Mouse (Mus musculus): Measurements from ENCODE around the gene Slc24a4. TPM values are rescaled to one million over a fixed set of nuclear protein-coding genes. Genes with fewer than 3 reads are reported as not detected.

The Slc24a4 gene
- total and polyA plus RNA-seq, 3 experiments = 0.23 to 0.69 (median 0.34) TPM

DNA sequence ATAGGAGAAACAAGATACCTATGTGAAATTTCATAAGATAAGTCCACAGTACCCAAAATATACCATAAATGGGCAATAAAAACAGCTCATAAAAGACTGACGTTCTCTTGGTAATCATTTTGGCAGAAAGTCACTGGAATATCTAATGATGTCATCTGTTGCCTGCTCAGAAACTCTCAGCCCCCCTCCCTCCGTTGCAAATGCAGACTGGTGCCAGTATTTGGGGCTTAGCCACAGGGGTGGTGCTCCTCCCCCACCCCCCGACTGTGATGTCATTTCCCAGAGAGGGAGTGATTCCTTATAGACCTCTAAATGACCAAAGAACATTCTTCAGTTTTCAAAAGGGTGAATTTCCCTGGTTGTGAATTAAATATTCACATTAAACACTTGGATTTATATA lies 96.6 kb downstream of the Slc24a4 start:
- Histone ChIP-seq H3K9ac (ENCODE audit: insufficient read depth, low read depth) (no peak overlapping the region), H3K79me2 (replicated peaks; ENCODE audit: control insufficient read depth, extremely low read depth, insufficient read depth, poor library complexity, severe bottlenecking) (no peaks in the 10 kb centered on the region), H3K4me1 (ENCODE audit: control insufficient read depth in 1 of 2, insufficient read depth in 2 of 2) (no peaks in the 10 kb centered on the region), H3K36me3 (replicated peaks in 1 of 2; ENCODE audit: control insufficient read depth in 1 of 2, insufficient read depth in 1 of 2, low read length in 1 of 2) (no peaks in the 10 kb centered on the region), H3K4me3 (replicated peaks in 1 of 3; ENCODE audit: low read depth in 2 of 3, low read length in 2 of 3, poor library complexity in 1 of 3) (no peak overlapping the region), H3K4me2 (ENCODE audit: insufficient read depth, low read depth, poor library complexity, severe bottlenecking) (no peak overlapping the region), H3K27me3 (replicated peaks) (peaks cover 2% of the 10 kb centered on the region), H3K27ac (ENCODE audit: insufficient read depth, low read depth) (no peak overlapping the region), H3K9me3 (replicated peaks; ENCODE audit: low read length) (no peaks in the 10 kb centered on the region)
- dilution Hi-C loops (cut with MboI; ENCODE audit: extremely low pct_ligation_motif_present, extremely low pct_unique_long_range_greater_than_20kb, low sequenced_read_pairs) (no loop called here), in situ Hi-C loops (cut with MboI; ENCODE audit: low pct_ligation_motif_present, low pct_unique_long_range_greater_than_20kb, low sequenced_read_pairs) (no loop called here)
- no peak for TF ChIP-seq SIN3A (IDR thresholded peaks at IDR 0.05; ENCODE audit: low read length)
- no peak for TF ChIP-seq TBP (conservative IDR thresholded peaks at IDR 0.05; ENCODE audit: low read depth, low read length)
- TF ChIP-seq RCOR1 (conservative IDR thresholded peaks at IDR 0.05; ENCODE audit: low read depth, low read length) = no peak
- TF ChIP-seq ZMIZ1 (IDR thresholded peaks at IDR 0.05; ENCODE audit: low read depth, low read length) = no peak
- no peak for TF ChIP-seq TCF12 (IDR thresholded peaks at IDR 0.05; ENCODE audit: low read depth, low read length)
- TF ChIP-seq ZNF384 (IDR thresholded peaks at IDR 0.05; ENCODE audit: low read depth, low read length) = no peak
- no peak for TF ChIP-seq ZC3H11A (IDR thresholded peaks at IDR 0.05; ENCODE audit: low read depth, low read length)
- TF ChIP-seq SMC3 (IDR thresholded peaks at IDR 0.05; ENCODE audit: low read depth, low read length) = no peak
- TF ChIP-seq UBTF (IDR thresholded peaks at IDR 0.05; ENCODE audit: low read depth, low read length) = no peak
- DNase-seq (ENCODE audit: extremely low read depth) = no peak

DNA sequence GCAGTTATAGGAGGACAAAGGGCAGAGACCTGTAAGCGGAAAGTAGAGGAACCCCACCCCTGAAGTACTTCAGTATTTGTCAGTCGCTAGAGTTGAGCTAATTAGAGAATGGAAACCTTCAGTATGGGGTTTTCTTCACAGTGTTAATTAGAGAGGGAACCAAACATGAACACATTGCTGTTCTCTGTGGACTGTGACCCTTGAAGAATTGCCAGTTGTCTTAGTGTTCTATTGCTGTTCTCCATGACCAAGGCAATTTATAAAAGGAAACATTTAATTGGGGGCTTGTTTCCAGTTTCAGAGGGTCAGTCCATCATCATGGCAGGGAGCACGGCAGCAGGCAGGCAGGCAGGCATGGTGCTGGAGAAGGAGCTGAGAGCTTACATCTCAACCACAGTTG lies 107.0 kb downstream of the Slc24a4 start:
- in situ Hi-C loops (cut with MboI; ENCODE audit: low pct_ligation_motif_present, low pct_unique_long_range_greater_than_20kb, low sequenced_read_pairs) = no loop called here
- no peak overlapping the region for H3K4me2 ChIP-seq (ENCODE audit: insufficient read depth, low read depth, poor library complexity, severe bottlenecking)
- DNase-seq (ENCODE audit: extremely low read depth) = no peak
- H3K36me3 ChIP-seq (replicated peaks in 1 of 2; ENCODE audit: control insufficient read depth in 1 of 2, insufficient read depth in 1 of 2, low read length in 1 of 2) = no peaks in the 10 kb centered on the region
- no peaks in the 10 kb centered on the region for H3K79me2 ChIP-seq (replicated peaks; ENCODE audit: control insufficient read depth, extremely low read depth, insufficient read depth, poor library complexity, severe bottlenecking)
- dilution Hi-C loops (cut with MboI; ENCODE audit: extremely low pct_ligation_motif_present, extremely low pct_unique_long_range_greater_than_20kb, low sequenced_read_pairs) = no loop called here
- H3K4me3 ChIP-seq (replicated peaks in 1 of 3; ENCODE audit: low read depth in 2 of 3, low read length in 2 of 3, poor library complexity in 1 of 3) = no peak overlapping the region
- H3K27ac ChIP-seq (ENCODE audit: insufficient read depth, low read depth) = no peak overlapping the region
- TF ChIP-seq ELF1 (IDR thresholded peaks at IDR 0.05; ENCODE audit: low read depth, low read length) (no peak), TCF12 (IDR thresholded peaks at IDR 0.05; ENCODE audit: low read depth, low read length) (no peak), CHD2 (IDR thresholded peaks at IDR 0.05; ENCODE audit: low read length) (no peak), USF1 (IDR thresholded peaks at IDR 0.05; ENCODE audit: low read depth, low read length) (no peak), RAD21 (IDR thresholded peaks at IDR 0.05; ENCODE audit: low read depth, low read length) (no peak), HCFC1 (IDR thresholded peaks at IDR 0.05; ENCODE audit: low read depth, low read length) (no peak), USF2 (conservative IDR thresholded peaks at IDR 0.05; ENCODE audit: low read depth, low read length) (no peak), POLR2AphosphoS2 (IDR thresholded peaks at IDR 0.05; ENCODE audit: low read depth, low read length) (no peak), JUND (conservative IDR thresholded peaks at IDR 0.05; ENCODE audit: low read depth, low read length) (no peak), NELFE (IDR thresholded peaks at IDR 0.05; ENCODE audit: low read depth, low read length) (no peak), EP300 (IDR thresholded peaks at IDR 0.05; ENCODE audit: low read length) (no peak), IRF4 (IDR thresholded peaks at IDR 0.05; ENCODE audit: low read depth, low read length) (no peak)
- H3K9me3 ChIP-seq (replicated peaks; ENCODE audit: low read length) = peaks cover 6% of the 10 kb centered on the region
- H3K9ac ChIP-seq (ENCODE audit: insufficient read depth, low read depth) = no peak overlapping the region
- 0 out of 4 replicates have a peak, but pooled peaks cover 0 to 5% of the 10 kb centered on the region in 2 experiments for H3K4me1 ChIP-seq (ENCODE audit: control insufficient read depth in 1 of 2, insufficient read depth in 2 of 2)
- H3K27me3 ChIP-seq (replicated peaks) = no peaks in the 10 kb centered on the region
